Mouse (Mus musculus) ES-E14 (cell line): Measurements from ENCODE around the gene Tbc1d16. TPM values are rescaled to one million over a fixed set of nuclear protein-coding genes. Genes with fewer than 3 reads are reported as not detected.

Source experiments
- DNase-seq: peaks from one replicate; pipeline ENCODE4 v3.0.0-alpha.2; 2013; ENCODE audit warnings: low read depth, low spot score
- H3K27ac ChIP-seq: 2 replicates; pipeline ENCODE4 v1.5.1; 2012; ENCODE audit warnings: low read depth, mild to moderate bottlenecking, low read length, moderate library complexity, mixed read lengths; ENCODE audit not compliant: poor library complexity, insufficient read depth, severe bottlenecking
- H3K36me3 ChIP-seq: 2 replicates; pipeline ENCODE4 v1.6.1; 2012; ENCODE audit warnings: mild to moderate bottlenecking, low read length, moderate library complexity, mixed read lengths; ENCODE audit not compliant: control insufficient read depth, poor library complexity, insufficient read depth, severe bottlenecking
- H3K4me1 ChIP-seq, 2 experiments: fragments of 150-350 bp in 1 of 2; sonication (generic) in 1 of 2; 2 replicates each; pipeline ENCODE4 v1.6.1; 2012; ENCODE audit warnings: low read length in 2 of 2, mild to moderate bottlenecking in 1 of 2, mixed read lengths in 1 of 2; ENCODE audit not compliant: control insufficient read depth in 2 of 2, insufficient read depth in 2 of 2, poor library complexity in 1 of 2
- H3K4me3 ChIP-seq, 2 experiments: fragments of 150-350 bp in 1 of 2; sonication (generic) in 1 of 2; 2 replicates each; pipeline ENCODE4 v1.5.1; 2012; ENCODE audit warnings: low read length in 2 of 2, low read depth in 1 of 2, mild to moderate bottlenecking in 1 of 2, mixed read lengths in 1 of 2; ENCODE audit not compliant: insufficient read depth in 1 of 2, poor library complexity in 1 of 2, severe bottlenecking in 1 of 2
- H3K9ac ChIP-seq: 2 replicates; pipeline ENCODE4 v1.6.1; 2012; ENCODE audit warnings: low read depth, mild to moderate bottlenecking, low read length, mixed read lengths; ENCODE audit not compliant: poor library complexity, insufficient read depth, severe bottlenecking
- H3K9me3 ChIP-seq: fragments of 150-350 bp; sonication (generic); 2 replicates; pipeline ENCODE4 v1.6.1; 2012; ENCODE audit warnings: low read depth, mild to moderate bottlenecking, low read length; ENCODE audit not compliant: control insufficient read depth, insufficient read depth
- CHD2 ChIP-seq: IDR thresholded peaks from 2 replicates; pipeline ENCODE4 v1.6.1; 2014; ENCODE audit warnings: mild to moderate bottlenecking, low read depth, low read length, inconsistent platforms
- HCFC1 ChIP-seq: IDR thresholded peaks from 2 replicates; pipeline ENCODE4 v1.6.1; 2012; ENCODE audit warnings: low read length, inconsistent platforms, borderline replicate concordance; ENCODE audit not compliant: insufficient read depth
- MAFK ChIP-seq: IDR thresholded peaks from 2 replicates; pipeline ENCODE4 v1.6.1; 2014; ENCODE audit warnings: mild to moderate bottlenecking, low read depth, low read length, inconsistent platforms; ENCODE audit not compliant: insufficient read depth
- ZC3H11A ChIP-seq: IDR thresholded peaks from 2 replicates; pipeline ENCODE4 v1.6.1; 2012; ENCODE audit warnings: low read depth, mild to moderate bottlenecking, inconsistent platforms, low read length, borderline replicate concordance
- ZNF384 ChIP-seq: IDR thresholded peaks from 2 replicates; pipeline ENCODE4 v1.6.1; 2012; ENCODE audit warnings: low read depth, low read length, inconsistent platforms
- in situ Hi-C, 2 experiments: fragments of 600-800 bp; cut with MboI; formaldehyde crosslinking; loops; one replicate each; pipeline ENCODE4 v1.15.1; 2025; ENCODE audit warnings: low sequenced_read_pairs in 2 of 2, inconsistent platforms in 1 of 2; ENCODE audit not compliant: unreplicated experiment in 2 of 2
- total RNA-seq: library from RNA; depleted of rRNA; stranded (reverse); fragments of 300-350 nt; gene quantifications from 2 replicates; pipeline ENCODE4 v1.2.3, GENCODE M21; 2012

Gene Tbc1d16
- total RNA-seq, 1 experiment = 6.3 TPM

DNA sequence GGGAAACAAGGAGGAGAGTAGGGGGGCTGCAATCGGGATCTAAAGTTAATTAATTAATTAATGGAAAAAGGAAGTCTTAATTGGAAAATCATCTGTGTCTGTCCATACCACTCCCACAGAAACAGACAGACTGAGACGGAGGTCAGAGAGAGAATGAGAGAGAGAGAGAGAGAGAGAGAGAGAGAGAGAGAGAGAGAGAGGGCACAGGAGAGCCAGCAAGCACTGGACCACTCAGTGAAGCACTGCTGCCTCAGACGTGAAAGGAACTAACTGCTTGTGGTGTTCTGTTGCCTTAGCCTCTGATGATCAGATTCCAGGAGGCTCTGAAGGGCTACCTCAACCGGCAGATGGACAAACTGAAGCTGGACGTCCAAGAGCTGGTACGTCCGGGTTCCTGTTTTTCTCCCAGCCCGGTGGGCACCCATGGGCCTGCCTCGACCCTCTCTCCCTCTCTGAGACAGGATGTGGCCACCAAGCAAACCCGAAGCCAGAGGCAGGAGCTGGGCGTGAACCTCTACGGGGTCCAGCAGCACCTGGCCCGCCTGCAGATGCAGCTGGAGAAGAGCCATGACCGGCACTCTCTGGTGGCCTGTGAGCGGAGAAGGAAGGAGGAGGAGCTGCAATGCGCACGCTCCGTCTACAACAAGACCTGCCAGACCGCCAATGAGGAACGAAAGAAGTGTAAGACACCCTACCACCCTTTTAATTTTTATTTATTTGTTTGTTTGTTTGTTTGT lies 9.4 kb upstream of the Tbc1d16 start:
- H3K27ac ChIP-seq = no peak overlapping the region
- no peak for DNase-seq
- in situ Hi-C loops = no loop called here

GRCm38 (mm10) chr11:119237007-119237406 lies 8.7 kb upstream of the Tbc1d16 start:
- Histone ChIP-seq H3K9ac (no peak overlapping the region), H3K36me3 (no peaks in the 10 kb centered on the region), H3K27ac (no peak overlapping the region), H3K9me3 (no peaks in the 10 kb centered on the region), H3K4me3 (no peak overlapping the region), H3K4me1 (peaks cover 3 to 30% of the 10 kb centered on the region in 2 experiments; a peak in 3 of 4 replicates)
- no peak for DNase-seq
- in situ Hi-C loops = no loop called here
- no peak for TF ChIP-seq ZC3H11A
- no peak for TF ChIP-seq HCFC1
- no peak for TF ChIP-seq MAFK
- TF ChIP-seq CHD2 = no peak
- TF ChIP-seq ZNF384 = no peak

More for the DNA sequence above, 9.4 kb upstream of the Tbc1d16 start:
- TF ChIP-seq MAFK (no peak), ZNF384 (no peak), ZC3H11A (no peak), CHD2 (no peak), HCFC1 (no peak)
- Histone ChIP-seq H3K36me3 (no peaks in the 10 kb centered on the region), H3K9me3 (no peaks in the 10 kb centered on the region), H3K9ac (peak overlapping the region; percentile 67; the same call in 1 of the 2 replicates), H3K4me3 (peak overlapping the region; percentile 33 to 35), H3K4me1 (peaks cover 3 to 36% of the 10 kb centered on the region in 2 experiments; a peak in 3 of 4 replicates)

GRCm38 (mm10) chr11:119236354-119236753 lies 8.1 kb upstream of the Tbc1d16 start:
- no peak overlapping the region for H3K27ac ChIP-seq
- TF ChIP-seq ZC3H11A (no peak), MAFK (no peak), HCFC1 (no peak), CHD2 (no peak), ZNF384 (no peak)
- in situ Hi-C loops = no loop called here
- H3K4me3 ChIP-seq = no peak overlapping the region
- H3K36me3 ChIP-seq = no peaks in the 10 kb centered on the region
- H3K4me1 ChIP-seq = peaks cover 3 to 30% of the 10 kb centered on the region in 2 experiments; a peak in 3 of 4 replicates
- DNase-seq = no peak
- H3K9me3 ChIP-seq = no peaks in the 10 kb centered on the region
- H3K9ac ChIP-seq = no peak overlapping the region

GRCm38 (mm10) chr11:119235596-119235995 lies 7.3 kb upstream of the Tbc1d16 start:
- Histone ChIP-seq H3K9me3 (no peaks in the 10 kb centered on the region), H3K4me3 (no peak overlapping the region), H3K36me3 (no peaks in the 10 kb centered on the region), H3K27ac (no peak overlapping the region), H3K4me1 (peaks cover 3 to 30% of the 10 kb centered on the region in 2 experiments; a peak in 3 of 4 replicates), H3K9ac (0 out of 2 replicates have a peak overlapping the region, but pooled peaks have one; percentile 19)
- peak; percentile 94 for DNase-seq
- in situ Hi-C loops = no loop called here
- no peak for TF ChIP-seq MAFK
- no peak for TF ChIP-seq HCFC1
- TF ChIP-seq ZC3H11A = no peak
- TF ChIP-seq ZNF384 = no peak
- TF ChIP-seq CHD2 = no peak
